Mouse (Mus musculus): ENCODE measurements at regions not wholly inside any gene's neighbourhood (a gene's known extent, or its start where the extent isn't known, plus 50 kb on each side); places are given as distances from the start of the nearest gene placed in this dataset.

- TF ChIP-seq FLI1 (IDR thresholded peaks at IDR 0.05; ENCODE audit: low read length) (no peak), GATA1 (IDR thresholded peaks at IDR 0.05; ENCODE audit: borderline replicate concordance, low read length) (no peak)
Observed at GRCm38 (mm10) chr10:99951718-99952117, 63.7 kb upstream of the Kitl start.

Data from megakaryocyte, embryonic 14.5 days (primary cell).